Mouse (Mus musculus) hindbrain, postnatal 0 days (tissue): ENCODE data around the gene Cipc. TPM values are rescaled to one million over a fixed set of nuclear protein-coding genes. Genes with fewer than 3 reads are reported as not detected.

Source experiments
- ATAC-seq: fragments of 200-750 bp; cut with Nextera tagmentation; 2 replicates; pipeline ENCODE4 v1.8.0; 2017; ENCODE audit warnings: mild to moderate bottlenecking, moderate TSS enrichment, moderate library complexity
- DNase-seq: peaks from one replicate; pipeline ENCODE4 v3.0.0-alpha.2; 2015; ENCODE audit warnings: low spot score
- H3K27ac ChIP-seq: fragments of 300-500 bp; sonication (generic); 2 replicates; pipeline ENCODE4 v1.5.1; 2014; ENCODE audit warnings: mild to moderate bottlenecking
- H3K27me3 ChIP-seq: fragments of 300-500 bp; sonication (generic); 2 replicates; pipeline ENCODE4 v1.6.1; 2014; ENCODE audit warnings: low read length, mixed read lengths; ENCODE audit not compliant: insufficient read depth
- H3K36me3 ChIP-seq: fragments of 300-500 bp; sonication (generic); 2 replicates; pipeline ENCODE4 v1.6.1; 2014; ENCODE audit warnings: low read length, mixed read lengths; ENCODE audit not compliant: insufficient read depth
- H3K4me1 ChIP-seq: fragments of 300-500 bp; sonication (generic); 2 replicates; pipeline ENCODE4 v1.6.1; 2014; ENCODE audit warnings: antibody characterized with exemption, low read length, mixed read lengths; ENCODE audit not compliant: insufficient read depth
- H3K4me2 ChIP-seq: fragments of 300-500 bp; sonication (generic); 2 replicates; pipeline ENCODE4 v1.6.1; 2014; ENCODE audit warnings: low read depth, mild to moderate bottlenecking, low read length, moderate library complexity, mixed read lengths
- H3K4me3 ChIP-seq: fragments of 300-500 bp; sonication (generic); 2 replicates; pipeline ENCODE4 v1.5.1; 2014; ENCODE audit warnings: low read length
- H3K9ac ChIP-seq: fragments of 300-500 bp; sonication (generic); replicated peaks from 2 replicates; pipeline ENCODE4 v1.6.1; 2014; ENCODE audit warnings: mild to moderate bottlenecking, low read length, moderate library complexity, mixed read lengths
- H3K9me3 ChIP-seq: fragments of 300-500 bp; sonication (generic); 2 replicates; pipeline ENCODE4 v1.6.1; 2016; ENCODE audit warnings: low read length, mixed read lengths
- CTCF ChIP-seq: IDR thresholded peaks from 2 replicates; pipeline ENCODE4 v1.5.1; 2016; ENCODE audit warnings: antibody characterized with exemption, control low read depth, low read depth
- WGBS: fragments of 180-500 bp; shearing (Covaris S2); extraction: QIAGEN DNeasy Blood & Tissue Kit; methylation state at CpG from one replicate; pipeline ENCODE4 v1.1.7; 2014; 5-methylcytosine and 5-hydroxymethylcytosine counted together
- polyA plus RNA-seq: library from polyadenylated mRNA; unstranded; fragments of >200 nt; fragmentation: Nextera tagmentation; extraction: Ambion mirVana; gene quantifications from 2 replicates; pipeline ENCODE4 v1.2.1, GENCODE M21; 2015
- total RNA-seq: library from RNA; depleted of rRNA; stranded (reverse); fragments of >200 nt; gene quantifications from 2 replicates; pipeline ENCODE4 v1.2.3, GENCODE M21; 2014

Gene Cipc
- total and polyA plus RNA-seq, 2 experiments from 2014 or later: 27.6 to 55.6 TPM

GRCm38 (mm10) chr12:86916796-86917573 is 29.9 kb upstream of the Cipc start:
- WGBS: 86% methylated on average over 7 of the region's 7 CpGs
- Histone ChIP-seq H3K9ac (no peak overlapping the region), H3K9me3 (no peaks in the 10 kb centered on the region), H3K4me1 (peaks cover 32% of the 10 kb centered on the region), H3K4me2 (no peak overlapping the region), H3K27ac (peak overlapping the region; percentile 83; the same call in 1 of the 2 replicates), H3K36me3 (no peaks in the 10 kb centered on the region), H3K4me3 (no peak overlapping the region), H3K27me3 (no peaks in the 10 kb centered on the region)
- no peak for TF ChIP-seq CTCF
- no peak for ATAC-seq
- no peak for DNase-seq

- Histone ChIP-seq H3K9me3 (no peaks in the 10 kb centered on the region), H3K4me3 (no peak overlapping the region), H3K9ac (no peak overlapping the region), H3K27ac (peak overlapping the region; percentile 83), H3K27me3 (no peaks in the 10 kb centered on the region), H3K4me2 (no peak overlapping the region), H3K4me1 (peaks cover 28% of the 10 kb centered on the region), H3K36me3 (no peaks in the 10 kb centered on the region)
- DNase-seq: peak; percentile 59
- 7% methylated on average over 11 of the region's 11 CpGs for WGBS
- ATAC-seq: peak; percentile 33; the same call in 1 of the 2 replicates
- no peak for TF ChIP-seq CTCF
These were observed 28.4 kb upstream of the Cipc start for GRCm38 (mm10) chr12:86918361-86918967.

GRCm38 (mm10) chr12:86918983-86919722 is 27.7 kb upstream of the Cipc start:
- H3K27me3 ChIP-seq: no peaks in the 10 kb centered on the region
- H3K4me1 ChIP-seq: peaks cover 28% of the 10 kb centered on the region
- H3K4me2 ChIP-seq: no peak overlapping the region
- no peak overlapping the region for H3K9ac ChIP-seq
- no peak overlapping the region for H3K4me3 ChIP-seq
- 62% methylated on average over 17 of the region's 17 CpGs for WGBS
- ATAC-seq (0 out of 2 replicates have a peak, but pooled peaks have one; percentile 39), DNase-seq (peak; percentile 43)
- peak overlapping the region; percentile 83 for H3K27ac ChIP-seq
- H3K36me3 ChIP-seq: no peaks in the 10 kb centered on the region
- no peak for TF ChIP-seq CTCF
- no peaks in the 10 kb centered on the region for H3K9me3 ChIP-seq

- Histone ChIP-seq H3K27me3 (no peaks in the 10 kb centered on the region), H3K4me3 (no peak overlapping the region), H3K27ac (peak overlapping the region; percentile 45; the same call in 1 of the 2 replicates), H3K36me3 (no peaks in the 10 kb centered on the region), H3K9ac (no peak overlapping the region), H3K4me2 (no peak overlapping the region), H3K9me3 (no peaks in the 10 kb centered on the region), H3K4me1 (peaks cover 9% of the 10 kb centered on the region)
- WGBS: 3% methylated on average over 5 of the region's 5 CpGs
- ATAC-seq: peak; percentile 81
- TF ChIP-seq CTCF: peak; percentile 97
- DNase-seq: peak; percentile 91
These were observed 23.0 kb upstream of the Cipc start for GRCm38 (mm10) chr12:86923837-86924236.

GRCm38 (mm10) chr12:86930934-86931729 is 15.7 kb upstream of the Cipc start:
- no peak overlapping the region for H3K27ac ChIP-seq
- H3K9ac ChIP-seq: no peak overlapping the region
- H3K4me1 ChIP-seq: peaks cover 4% of the 10 kb centered on the region; the same call in 1 of the 2 replicates
- H3K36me3 ChIP-seq: no peaks in the 10 kb centered on the region
- DNase-seq (no peak), ATAC-seq (no peak)
- H3K27me3 ChIP-seq: no peaks in the 10 kb centered on the region
- TF ChIP-seq CTCF: no peak
- WGBS: 72% methylated on average over 6 of the region's 6 CpGs
- no peak overlapping the region for H3K4me3 ChIP-seq
- H3K4me2 ChIP-seq: no peak overlapping the region
- H3K9me3 ChIP-seq: no peaks in the 10 kb centered on the region
